Mouse (Mus musculus): ENCODE data around the gene Specc1l. TPM values are rescaled to one million over a fixed set of nuclear protein-coding genes. Genes with fewer than 3 reads are reported as not detected.

The Specc1l gene
- 10 to 100 TPM in 1 of 2 experiments, 1 to 10 TPM in 1; 2.0 to 32.8 TPM for polyA plus RNA-seq (2012; fragmentation: generic; extraction: Trizol)

DNA sequence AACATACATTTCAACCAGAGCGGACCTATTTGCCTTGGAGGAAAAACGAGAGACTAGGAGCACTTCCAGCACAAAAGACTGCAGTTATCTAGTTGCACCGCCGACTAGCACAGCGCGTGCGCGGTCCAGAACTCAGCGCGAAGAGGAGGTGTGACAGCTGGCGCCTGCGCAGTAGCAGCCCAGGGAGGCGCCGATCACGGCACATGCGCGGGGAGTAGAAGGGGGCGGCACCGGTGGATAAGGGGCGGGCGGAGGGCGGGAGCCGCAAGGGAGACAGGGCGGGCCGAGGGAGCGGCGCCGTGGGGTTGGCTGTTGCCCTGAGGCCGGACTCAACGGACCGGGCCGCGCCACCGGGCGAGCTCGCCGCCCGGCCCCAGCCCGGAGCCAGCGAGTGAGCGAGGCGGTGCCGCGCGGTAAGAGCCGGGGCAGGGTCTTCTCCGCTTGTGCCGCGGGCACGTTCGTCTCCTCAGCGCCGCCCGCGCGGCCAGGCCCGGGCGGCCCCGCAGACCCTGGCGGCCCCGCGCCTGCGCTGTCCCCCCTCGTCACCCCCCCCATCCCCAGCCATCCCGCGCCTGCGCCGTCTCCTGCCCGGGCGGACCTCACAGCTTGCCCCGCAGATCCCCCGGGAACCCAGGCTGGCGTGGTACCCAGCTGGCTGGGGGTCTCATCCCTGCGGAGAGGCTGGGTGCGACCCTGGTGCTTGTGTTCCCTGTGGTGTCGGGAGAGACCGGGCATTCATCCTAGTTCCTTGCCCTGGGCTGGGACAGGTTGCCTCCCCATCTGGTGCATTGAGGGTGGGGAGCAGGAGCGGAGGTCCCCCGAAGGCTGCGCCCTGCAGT lies at the start of gene Specc1l:
Gene Specc1l, plus strand, starts transcription at position 267 of the 839 bp plus-strand sequence.

DNA sequence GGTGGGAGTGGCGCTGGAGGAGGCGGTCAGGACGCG lies 104.8 kb downstream of the Specc1l start, which contains the start of gene Adora2a:
Gene Adora2a, plus strand, starts transcription at position 6 of the 36 bp plus-strand sequence.

Other genes starting within 250 kb of the Specc1l start
- gene Gnaz, start 244.9 kb upstream of the Specc1l start, polyA plus RNA-seq (2012; fragmentation: generic; extraction: Trizol) = under 1 TPM; 0.29 to 0.89 TPM
- not detected for gene Rsph14, start 179.5 kb upstream of the Specc1l start, polyA plus RNA-seq (2012; fragmentation: generic; extraction: Trizol)
- 1 to 10 TPM in 1 of 2 experiments, under 1 TPM in 1; 0.14 to 1.9 TPM for gene Rab36, start 175.0 kb upstream of the Specc1l start, polyA plus RNA-seq (2012; fragmentation: generic; extraction: Trizol)
- 10 to 100 TPM; 12.2 to 30.1 TPM for gene Bcr, start 151.5 kb upstream of the Specc1l start, polyA plus RNA-seq (2012; fragmentation: generic; extraction: Trizol)
- gene Adora2a, start 104.8 kb downstream of the Specc1l start, polyA plus RNA-seq (2012; fragmentation: generic; extraction: Trizol) = under 1 TPM; 0.01 to 0.02 TPM
- gene Upb1, start 189.0 kb downstream of the Specc1l start, polyA plus RNA-seq (2012; fragmentation: generic; extraction: Trizol) = not detected